Comparison of ENCODE assay signal across 8 mouse cellular contexts in the genomic region with DNA sequence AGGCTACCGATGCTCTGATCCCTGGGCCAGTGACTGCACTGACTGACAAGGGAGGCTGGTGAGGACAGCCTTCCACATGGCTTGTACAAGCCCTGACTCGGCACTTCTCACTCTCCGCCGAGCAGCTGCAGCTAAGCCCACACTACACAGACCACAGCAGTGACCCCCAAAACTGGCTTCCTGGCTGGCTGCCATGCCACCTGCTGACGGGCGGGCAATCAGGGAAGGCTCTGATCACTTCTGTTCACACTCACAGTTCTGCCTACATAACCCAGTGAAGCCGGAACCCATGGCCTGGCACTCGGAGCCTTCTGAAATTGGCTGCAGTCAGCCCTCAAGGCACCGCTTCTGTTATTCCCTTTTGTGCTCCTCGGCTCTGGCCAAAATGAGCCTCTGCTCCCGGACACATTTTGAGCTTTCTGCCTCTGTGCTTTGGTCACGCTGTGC.
DNase-seq lines count a peak whose midpoint lies in the region.
"Had no signal": no experiment of that assay in that cellular context is flagged by ENCODE, and none has a peak within 500 bp of the region (broad histone marks: within the 10 kb centered on the region; RNA-seq: fewer than 3 reads in every experiment).

No protein-coding gene starts in this region.

- peak; percentile 14 to 15 for DNase-seq in thymus, adult 18-20 months
- no peak for DNase-seq in thymus, postnatal 0 days (ENCODE audit: low spot score)
- peak; percentile 56 to 61 for DNase-seq in frontal cortex, postnatal 10 days (ENCODE audit: low spot score in 2 of 2)
- DNase-seq in left cerebral cortex, postnatal 14 days (ENCODE audit: low spot score in 2 of 2): peak; percentile 41 to 61
- DNase-seq in splenic B cell, adult 2 months (ENCODE audit: low read depth, low spot score): peak; percentile 10
- no peak for DNase-seq in adrenal gland, adult 8-10 months
- no peak for DNase-seq in heart, postnatal 10 days

- intact Hi-C loops in left cerebral cortex, postnatal 14 days (cut with DNase I): no loop called here
- intact Hi-C loops in heart, postnatal 10 days (cut with DNase I): no loop called here

- H3K27me3 ChIP-seq in splenic B cell, adult 2 months (ENCODE audit: control insufficient read depth, insufficient read depth, low read length, poor library complexity, severe bottlenecking): no peaks in the 10 kb centered on the region
- H3K27me3 ChIP-seq: midbrain, embryonic 12.5 days had no signal

- H3K36me3 ChIP-seq in splenic B cell, adult 2 months (ENCODE audit: control insufficient read depth, insufficient read depth, low read length, poor library complexity, severe bottlenecking): no peaks in the 10 kb centered on the region

Comparison
In these comparisons a context has a peak if more than half of its experiments do, and no peak if none do; other contexts are left out.
1. DNase-seq: peak in thymus, adult 18-20 months (2 of 2), frontal cortex, postnatal 10 days (2 of 2), left cerebral cortex, postnatal 14 days (2 of 2) and splenic B cell, adult 2 months (single experiment); none in thymus, postnatal 0 days (single experiment), adrenal gland, adult 8-10 months (single experiment) and heart, postnatal 10 days (0 of 2).